24 mouse cellular contexts compared by ENCODE assay signal in the genomic region with DNA sequence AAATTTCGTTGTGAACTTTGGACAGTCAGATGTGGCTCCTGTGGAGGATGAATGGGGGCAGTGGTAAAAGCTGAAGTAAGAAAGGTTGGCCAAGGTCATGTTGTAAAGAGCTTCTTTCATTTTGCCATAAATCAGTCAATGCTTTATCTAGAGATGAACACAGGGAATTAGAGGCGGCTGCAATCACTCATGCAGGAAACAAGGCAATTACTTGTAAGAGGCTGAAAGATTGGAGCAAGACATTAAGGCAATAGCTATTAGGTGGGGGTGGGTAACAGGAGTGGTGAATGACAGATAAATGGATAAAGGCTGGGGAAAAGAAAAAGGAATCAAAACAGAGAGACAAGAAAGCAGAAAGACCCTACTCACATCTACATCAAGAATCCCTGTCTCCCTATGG. TPM values are rescaled to one million over a fixed set of nuclear protein-coding genes. Genes with fewer than 3 reads are reported as not detected.
A peak's percentile ranks its signal among the peaks of the same experiment; 100 is the strongest.
DNase-seq lines count a peak whose midpoint lies in the region; ATAC-seq lines count a peak whose summit lies in the region.
"Had no signal": no experiment of that assay in that cellular context is flagged by ENCODE, and none has a peak within 500 bp of the region (broad histone marks: within the 10 kb centered on the region; RNA-seq: fewer than 3 reads in every experiment).

No protein-coding gene starts in this region.

- H3K36me3 ChIP-seq in kidney, embryonic 14.5 days (ENCODE audit: control insufficient read depth, insufficient read depth, low read length) = no peaks in the 10 kb centered on the region
- H3K36me3 ChIP-seq: embryonic facial prominence, embryonic 15.5 days; forebrain, embryonic 10.5 days; hindbrain, embryonic 10.5 days; hindbrain, embryonic 15.5 days had no signal

- peaks cover 15% of the 10 kb centered on the region for H3K4me1 ChIP-seq in kidney, embryonic 14.5 days (ENCODE audit: control insufficient read depth, insufficient read depth, low read length)
- H3K4me1 ChIP-seq: hindbrain, embryonic 10.5 days; hindbrain, embryonic 15.5 days had no signal

- ATAC-seq in kidney, embryonic 14.5 days (ENCODE audit: low FRiP score, low TSS enrichment) = peak; percentile 8; the same call in 1 of the 2 replicates
- ATAC-seq: forebrain, embryonic 16.5 days; inflammation-experienced regulatory T-cells, adult 6 months had no signal

- no peak overlapping the region for H3K4me2 ChIP-seq in kidney, embryonic 14.5 days (replicated peaks; ENCODE audit: low read depth, low read length)
- H3K4me2 ChIP-seq: embryonic facial prominence, embryonic 15.5 days; hindbrain, embryonic 15.5 days had no signal

- peak; percentile 17 for DNase-seq in heart, adult 11 months
- DNase-seq in heart, postnatal 4 days = no peak
- no peak for DNase-seq in kidney, postnatal 25 days
- DNase-seq in retina, embryonic 14.5 days (ENCODE audit: low spot score) = peak; percentile 3
- no peak for DNase-seq in retina, postnatal 1 day
- peak; percentile 23 for DNase-seq in mesoderm, embryonic 11.5 days (ENCODE audit: low read depth, low spot score)
- no peak for DNase-seq in layer of hippocampus, postnatal 10 days (ENCODE audit: low spot score in 2 of 2)
- DNase-seq: adrenal gland, adult 8-10 months; adrenal gland, postnatal 36 days; cerebellum, adult 11 months; cerebellum, adult 8-10 months; cerebellum, postnatal 14 days; gastrocnemius, postnatal 25 days; heart, postnatal 14 days had no signal

- no peak overlapping the region for H3K9ac ChIP-seq in kidney, embryonic 14.5 days (ENCODE audit: low read depth, low read length)
- H3K9ac ChIP-seq: embryonic facial prominence, embryonic 15.5 days; hindbrain, embryonic 15.5 days had no signal

- 9% methylated on average over 2 of the region's 2 CpGs for WGBS in kidney, embryonic 14.5 days

- H3K9me3 ChIP-seq in kidney, embryonic 14.5 days (ENCODE audit: control insufficient read depth, low read length) = no peaks in the 10 kb centered on the region
- H3K9me3 ChIP-seq: embryonic facial prominence, embryonic 15.5 days; forebrain, embryonic 10.5 days; hindbrain, embryonic 10.5 days; hindbrain, embryonic 15.5 days had no signal

- no peak overlapping the region for H3K27ac ChIP-seq in kidney, embryonic 14.5 days (ENCODE audit: low read depth, low read length)
- H3K27ac ChIP-seq: embryonic facial prominence, embryonic 15.5 days; forebrain, embryonic 10.5 days; hindbrain, embryonic 10.5 days; hindbrain, embryonic 15.5 days had no signal

- H3K27me3 ChIP-seq in kidney, embryonic 14.5 days (ENCODE audit: control insufficient read depth, insufficient read depth, low read length) = no peaks in the 10 kb centered on the region
- H3K27me3 ChIP-seq: embryonic facial prominence, embryonic 15.5 days; hindbrain, embryonic 15.5 days had no signal

- no peak overlapping the region for H3K4me3 ChIP-seq in kidney, embryonic 14.5 days (ENCODE audit: low read length)
- H3K4me3 ChIP-seq: embryonic facial prominence, embryonic 15.5 days; erythroblast, embryonic 14.5 days; forebrain, embryonic 10.5 days; hindbrain, embryonic 10.5 days; hindbrain, embryonic 15.5 days had no signal

RNA-seq across cellular contexts. Expression of a gene that starts 3.5 kb away (rescaled TPM):
- total RNA-seq in heart, postnatal 4 days (2021) = 1 to 10 TPM; 7.8 to 8.4 TPM
- polyA plus RNA-seq in kidney, embryonic 14.5 days (2014; fragmentation: Nextera tagmentation; extraction: Ambion mirVana) = 17.5 and 24.8 TPM in 2 replicates
- 1 to 10 TPM; 7.9 to 9.4 TPM for total RNA-seq in layer of hippocampus, postnatal 10 days (2021)
- total RNA-seq: common myeloid progenitor, adult 5-6 weeks; granulocyte monocyte progenitor cell, adult 5-6 weeks had no signal
- polyA plus RNA-seq: erythroblast, embryonic 14.5 days; inflammation-experienced regulatory T-cells, adult 6 months had no signal

RNA-seq across cellular contexts. Expression of a gene that starts 31.3 kb away (rescaled TPM):
- 10 to 100 TPM; 12.7 to 13.3 TPM for total RNA-seq in heart, postnatal 4 days (2021)
- polyA plus RNA-seq in kidney, embryonic 14.5 days (2014; fragmentation: Nextera tagmentation; extraction: Ambion mirVana) = 4.4 and 5.9 TPM in 2 replicates
- 1 to 10 TPM; 3.5 to 4.5 TPM for total RNA-seq in layer of hippocampus, postnatal 10 days (2021)

Comparison
In these comparisons a context has a peak if more than half of its experiments do, and no peak if none do; other contexts are left out.
1. DNase-seq: peak in heart, adult 11 months (single experiment), retina, embryonic 14.5 days (single experiment) and mesoderm, embryonic 11.5 days (single experiment); none in heart, postnatal 4 days (single experiment), kidney, postnatal 25 days (0 of 2), retina, postnatal 1 day (single experiment) and layer of hippocampus, postnatal 10 days (0 of 2).